Mouse (Mus musculus) kidney, adult 2 months (tissue): ENCODE data around the gene Syna.

Experiments
- CTCF ChIP-seq: fragments of 200-500 bp; conservative IDR thresholded peaks from 2 replicates; pipeline ENCODE4 v1.5.1; 2011; ENCODE audit warnings: low read depth, mild to moderate bottlenecking, control low read depth, low read length, moderate library complexity, mixed read lengths; ENCODE audit not compliant: insufficient read depth, insufficient read length
- POLR2A ChIP-seq: fragments of 200-500 bp; IDR thresholded peaks from one replicate; pipeline ENCODE4 v1.6.1; 2011; ENCODE audit warnings: low read depth, low read length, control low read depth

- TF ChIP-seq CTCF (no peak), POLR2A (no peak)
Observed at GRCm38 (mm10) chr5:134512086-134512485, 47.9 kb downstream of the Syna start.
